Mouse (Mus musculus) lung, embryonic 16.5 days (tissue): Measurements from ENCODE around the gene Hibadh. TPM values are rescaled to one million over a fixed set of nuclear protein-coding genes. Genes with fewer than 3 reads are reported as not detected.
"Not testable (repeated sequence)": the region's sequence is repeated elsewhere in the genome, so short reads cannot be mapped to it uniquely, and the experiment has no call there.

Source experiments
- ATAC-seq: fragments of 200-750 bp; cut with Nextera tagmentation; 2 replicates; pipeline ENCODE4 v1.8.0; 2017; ENCODE audit warnings: low read depth, mild to moderate bottlenecking, moderate library complexity
- H3K27ac ChIP-seq: fragments of 300-500 bp; sonication (generic); 2 replicates; pipeline ENCODE4 v1.5.1; 2014; ENCODE audit warnings: mild to moderate bottlenecking, control low read depth, low read length
- H3K27me3 ChIP-seq: fragments of 300-500 bp; sonication (generic); 2 replicates; pipeline ENCODE4 v1.6.1; 2014; ENCODE audit warnings: low read depth, low read length, mixed read lengths; ENCODE audit not compliant: control insufficient read depth, insufficient read depth
- H3K36me3 ChIP-seq: fragments of 300-500 bp; sonication (generic); 2 replicates; pipeline ENCODE4 v1.6.1; 2014; ENCODE audit warnings: low read length; ENCODE audit not compliant: control insufficient read depth, insufficient read depth
- H3K4me1 ChIP-seq: fragments of 300-500 bp; sonication (generic); replicated peaks from 2 replicates; pipeline ENCODE4 v1.6.1; 2014; ENCODE audit warnings: low read length, mixed read lengths; ENCODE audit not compliant: control insufficient read depth, insufficient read depth
- H3K4me2 ChIP-seq: fragments of 300-500 bp; sonication (generic); 2 replicates; pipeline ENCODE4 v1.6.1; 2014; ENCODE audit warnings: low read depth, low read length, control low read depth
- H3K4me3 ChIP-seq: fragments of 300-500 bp; sonication (generic); 2 replicates; pipeline ENCODE4 v1.5.1; 2014; ENCODE audit warnings: mild to moderate bottlenecking, low read length, control low read depth
- H3K9ac ChIP-seq: fragments of 300-500 bp; sonication (generic); 2 replicates; pipeline ENCODE4 v1.6.1; 2014; ENCODE audit warnings: low read length, control low read depth
- H3K9me3 ChIP-seq: fragments of 300-500 bp; sonication (generic); 2 replicates; pipeline ENCODE4 v1.6.1; 2016; ENCODE audit warnings: low read length; ENCODE audit not compliant: control insufficient read depth
- WGBS: fragments of 180-500 bp; shearing (Covaris S2); extraction: QIAGEN DNeasy Blood & Tissue Kit; methylation state at CpG from one replicate; pipeline ENCODE4 v1.1.7; 2014; 5-methylcytosine and 5-hydroxymethylcytosine counted together
- polyA plus RNA-seq: library from polyadenylated mRNA; unstranded; fragments of >200 nt; fragmentation: Nextera tagmentation; extraction: Ambion mirVana; gene quantifications from 2 replicates; pipeline ENCODE4 v1.2.1, GENCODE M21; 2015

Gene Hibadh
- polyA plus RNA-seq, 1 experiment from 2014 or later: 107 TPM

DNA sequence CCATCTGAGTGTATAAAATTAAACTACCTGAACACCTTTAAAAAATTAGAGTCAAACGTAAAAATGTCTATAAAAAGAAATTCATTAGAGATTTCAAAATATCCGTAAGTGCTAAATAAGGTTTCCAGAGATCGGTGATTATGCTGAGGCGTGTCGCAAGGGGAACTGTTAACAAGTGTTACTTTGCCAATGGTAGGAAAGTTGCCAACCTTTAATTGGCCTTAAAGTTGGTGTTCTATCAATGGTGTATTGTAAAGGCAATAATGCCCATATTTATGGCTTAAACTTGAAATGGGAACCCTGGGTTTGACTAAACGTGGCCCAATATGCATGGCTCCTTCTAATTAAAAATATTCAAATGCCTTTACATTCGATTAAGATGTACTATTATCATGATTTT, 33.5 kb upstream of the Hibadh start:
- WGBS: 86% methylated on average over 7 of the region's 7 CpGs
- no peak overlapping the region for H3K9ac ChIP-seq

DNA sequence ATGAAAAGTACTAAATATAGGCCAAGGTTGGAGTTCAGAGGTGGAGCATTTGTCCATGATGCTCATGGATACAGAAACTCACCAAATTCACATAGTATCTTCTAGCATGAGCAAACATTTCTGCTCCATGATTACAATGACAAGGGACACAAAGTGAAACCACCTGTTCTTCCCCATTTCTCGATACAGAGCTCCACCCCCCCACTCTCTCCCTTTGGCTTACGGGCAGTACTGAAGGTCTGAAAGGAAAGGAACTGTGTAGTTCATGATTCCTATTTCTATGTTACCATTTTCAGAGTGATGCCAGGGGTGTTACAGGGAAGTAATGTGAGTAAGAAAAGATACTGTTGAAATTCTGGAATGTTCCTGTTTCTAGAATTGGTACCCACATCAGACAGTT, 32.4 kb upstream of the Hibadh start:
- no peak overlapping the region for H3K9ac ChIP-seq
- H3K4me1 ChIP-seq: peaks cover 7% of the 10 kb centered on the region; the same call in 1 of the 2 replicates
- H3K27ac ChIP-seq: no peak overlapping the region
- 54% methylated on average over 2 of the region's 2 CpGs for WGBS
- ATAC-seq: no peak
- H3K4me3 ChIP-seq: no peak overlapping the region
- no peak overlapping the region for H3K4me2 ChIP-seq
- no peaks in the 10 kb centered on the region for H3K36me3 ChIP-seq
- no peaks in the 10 kb centered on the region for H3K9me3 ChIP-seq
- H3K27me3 ChIP-seq: no peaks in the 10 kb centered on the region

More for the DNA sequence above, 33.5 kb upstream of the Hibadh start:
- ATAC-seq: no peak
- no peaks in the 10 kb centered on the region for H3K27me3 ChIP-seq
- no peak overlapping the region for H3K4me3 ChIP-seq
- no peaks in the 10 kb centered on the region for H3K36me3 ChIP-seq
- no peak overlapping the region for H3K4me2 ChIP-seq
- H3K4me1 ChIP-seq: peaks cover 7% of the 10 kb centered on the region; the same call in 1 of the 2 replicates
- H3K9me3 ChIP-seq: no peaks in the 10 kb centered on the region
- H3K27ac ChIP-seq: no peak overlapping the region

- Histone ChIP-seq H3K27ac (no peak overlapping the region), H3K4me3 (no peak overlapping the region), H3K9ac (no peak overlapping the region), H3K4me1 (peaks cover 7% of the 10 kb centered on the region; the same call in 1 of the 2 replicates), H3K9me3 (no peaks in the 10 kb centered on the region), H3K4me2 (no peak overlapping the region), H3K27me3 (no peaks in the 10 kb centered on the region), H3K36me3 (no peaks in the 10 kb centered on the region)
- no peak for ATAC-seq
- 48% methylated on average over 8 of the region's 8 CpGs for WGBS
Measured at GRCm38 (mm10) chr6:52671791-52672190, 31.6 kb upstream of the Hibadh start.

DNA sequence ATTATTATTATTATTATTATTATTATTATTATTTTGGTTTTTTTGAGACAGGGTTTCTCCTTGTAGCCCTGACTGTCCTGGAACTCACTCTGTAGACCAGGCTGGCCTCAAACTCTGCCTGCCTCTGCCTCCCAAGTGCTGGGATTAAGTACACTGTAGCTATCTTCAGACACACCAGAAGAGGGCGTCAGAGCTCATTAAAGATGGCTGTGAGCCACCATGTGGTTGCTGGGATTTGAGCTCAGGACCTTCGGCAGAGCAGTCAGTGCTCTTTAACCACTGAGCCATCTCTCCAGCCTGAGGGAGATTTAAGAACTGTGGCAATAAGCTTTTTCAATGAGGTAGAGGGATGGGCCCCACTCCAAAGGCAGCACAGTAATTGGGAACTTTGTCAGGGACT, 29.7 kb upstream of the Hibadh start:
- not testable (repeated sequence) for H3K36me3 ChIP-seq, H3K9me3 ChIP-seq, H3K27me3 ChIP-seq, H3K27ac ChIP-seq, H3K4me2 ChIP-seq, H3K4me3 ChIP-seq, H3K9ac ChIP-seq, ATAC-seq, H3K4me1 ChIP-seq
- WGBS: 39% methylated on average over 2 of the region's 2 CpGs

DNA sequence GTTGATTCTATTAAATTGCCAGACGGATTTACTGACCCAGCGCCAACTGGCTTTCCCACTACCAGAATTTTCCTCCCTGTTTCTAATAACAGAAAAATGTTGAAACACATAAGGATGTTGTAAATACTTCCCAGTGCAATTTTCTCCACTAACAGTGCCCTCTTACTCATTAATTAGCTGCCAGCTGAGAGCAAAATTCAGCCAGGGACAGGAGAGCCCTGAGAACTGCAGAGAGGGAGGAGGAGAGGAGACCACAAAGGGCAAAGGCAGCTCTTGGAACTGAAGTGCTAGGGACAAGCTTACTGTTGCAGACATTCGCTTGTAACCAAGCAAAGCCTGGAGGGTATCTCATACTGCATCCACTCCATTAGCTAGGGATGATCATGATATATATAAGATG, 27.5 kb upstream of the Hibadh start:
- Histone ChIP-seq H3K9ac (no peak overlapping the region), H3K36me3 (no peaks in the 10 kb centered on the region), H3K27ac (no peak overlapping the region), H3K4me2 (no peak overlapping the region), H3K4me1 (no peaks in the 10 kb centered on the region), H3K4me3 (no peak overlapping the region), H3K27me3 (no peaks in the 10 kb centered on the region), H3K9me3 (no peaks in the 10 kb centered on the region)
- ATAC-seq: no peak
- WGBS: 58% methylated on average over 3 of the region's 3 CpGs

DNA sequence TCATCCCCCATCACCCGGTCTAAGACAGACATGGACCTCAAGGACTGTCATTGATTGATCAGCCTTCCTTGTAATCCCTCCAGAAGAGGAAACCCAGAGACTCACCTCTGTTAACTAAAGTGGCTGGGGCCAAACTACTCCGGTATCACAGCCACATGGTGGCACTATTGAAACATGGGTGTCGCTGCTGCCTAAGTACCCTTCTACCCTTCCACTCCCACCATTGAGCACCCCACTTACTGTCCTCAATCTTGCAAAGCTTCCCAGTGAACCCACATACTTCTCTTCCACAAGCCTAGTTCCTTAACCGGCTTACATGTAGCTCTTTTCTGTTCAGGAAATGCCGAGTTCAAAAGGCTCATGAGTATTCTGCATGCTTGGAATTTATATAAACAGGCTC, 22.8 kb upstream of the Hibadh start:
- Histone ChIP-seq H3K4me3 (no peak overlapping the region), H3K4me1 (no peaks in the 10 kb centered on the region), H3K27me3 (no peaks in the 10 kb centered on the region), H3K36me3 (no peaks in the 10 kb centered on the region), H3K4me2 (no peak overlapping the region), H3K27ac (no peak overlapping the region), H3K9ac (no peak overlapping the region), H3K9me3 (no peaks in the 10 kb centered on the region)
- WGBS: 22% methylated on average over 5 of the region's 5 CpGs
- no peak; the same call in 1 of the 2 replicates for ATAC-seq

- WGBS: 82% methylated on average over 4 of the region's 4 CpGs
Measured at GRCm38 (mm10) chr6:52655266-52655665, 15.1 kb upstream of the Hibadh start.

DNA sequence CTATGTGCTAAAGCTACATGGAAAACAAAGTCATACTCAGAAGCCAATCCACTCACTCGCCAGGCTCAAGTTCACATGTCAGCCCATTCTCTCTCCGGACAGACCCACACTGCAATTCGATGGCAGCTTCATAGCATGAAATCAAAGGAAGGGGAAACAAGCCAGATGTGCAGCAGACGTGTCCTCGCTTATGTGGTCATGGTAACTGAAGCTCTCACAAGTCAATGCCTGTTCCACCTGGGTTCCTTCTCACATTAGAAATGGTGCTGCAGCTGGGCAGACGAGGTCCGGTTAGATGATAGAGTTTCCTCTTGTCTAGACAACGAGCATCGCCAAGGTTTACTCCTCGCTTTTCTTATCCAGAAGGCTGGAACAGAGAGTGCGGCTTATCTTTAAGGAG, 8.6 kb upstream of the Hibadh start:
- H3K36me3 ChIP-seq: no peaks in the 10 kb centered on the region
- H3K4me1 ChIP-seq: no peaks in the 10 kb centered on the region
- H3K9me3 ChIP-seq: no peaks in the 10 kb centered on the region
- no peak overlapping the region for H3K27ac ChIP-seq
- WGBS: 67% methylated on average over 11 of the region's 11 CpGs
- H3K27me3 ChIP-seq: no peaks in the 10 kb centered on the region
- no peak for ATAC-seq
- H3K4me3 ChIP-seq: no peak overlapping the region
- H3K4me2 ChIP-seq: no peak overlapping the region
- H3K9ac ChIP-seq: no peak overlapping the region

More at GRCm38 (mm10) chr6:52655266-52655665, 15.1 kb upstream of the Hibadh start:
- no peaks in the 10 kb centered on the region for H3K4me1 ChIP-seq
- no peaks in the 10 kb centered on the region for H3K27me3 ChIP-seq
- H3K36me3 ChIP-seq: no peaks in the 10 kb centered on the region
- no peak for ATAC-seq
- H3K9ac ChIP-seq: no peak overlapping the region
- H3K9me3 ChIP-seq: no peaks in the 10 kb centered on the region
- H3K4me3 ChIP-seq: no peak overlapping the region
- H3K27ac ChIP-seq: no peak overlapping the region
- no peak overlapping the region for H3K4me2 ChIP-seq

GRCm38 (mm10) chr6:52648031-52648430, 7.8 kb upstream of the Hibadh start:
- no peak for ATAC-seq
- Histone ChIP-seq H3K27me3 (no peaks in the 10 kb centered on the region), H3K9me3 (no peaks in the 10 kb centered on the region)

DNA sequence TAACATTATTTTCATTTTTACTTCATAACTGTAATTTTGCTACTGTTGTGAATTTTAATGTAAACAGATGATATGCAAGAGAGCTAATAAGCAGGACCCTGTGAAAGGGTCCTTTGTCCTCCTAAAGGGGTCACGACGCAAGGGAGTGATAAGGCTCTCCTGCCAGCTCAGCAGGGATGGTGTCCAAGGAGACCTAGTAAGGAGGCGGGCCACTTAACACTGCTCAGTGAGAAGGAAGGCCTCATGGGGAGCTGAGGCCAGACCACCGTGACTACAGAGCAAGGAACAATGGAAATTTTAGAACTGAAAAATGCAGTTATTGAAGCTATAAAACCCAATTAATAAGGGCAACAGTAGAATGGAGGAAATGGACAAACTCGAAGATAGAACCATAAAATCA, 5.7 kb upstream of the Hibadh start:
- WGBS: 27% methylated on average over 5 of the region's 5 CpGs
- Histone ChIP-seq H3K4me2 (no peak overlapping the region), H3K36me3 (no peaks in the 10 kb centered on the region), H3K4me3 (no peak overlapping the region), H3K9me3 (no peaks in the 10 kb centered on the region), H3K9ac (no peak overlapping the region), H3K4me1 (no peaks in the 10 kb centered on the region), H3K27me3 (no peaks in the 10 kb centered on the region), H3K27ac (no peak overlapping the region)
- no peak for ATAC-seq

More at GRCm38 (mm10) chr6:52648031-52648430, 7.8 kb upstream of the Hibadh start:
- H3K4me1 ChIP-seq: no peaks in the 10 kb centered on the region
- 89% methylated on average over 6 of the region's 6 CpGs for WGBS
- H3K4me3 ChIP-seq: no peak overlapping the region
- no peak overlapping the region for H3K9ac ChIP-seq
- H3K36me3 ChIP-seq: no peaks in the 10 kb centered on the region
- no peak overlapping the region for H3K4me2 ChIP-seq
- H3K27ac ChIP-seq: no peak overlapping the region
